Mouse (Mus musculus): Measurements from ENCODE around the gene Olfr875. TPM values are rescaled to one million over a fixed set of nuclear protein-coding genes. Genes with fewer than 3 reads are reported as not detected.
"Not testable (repeated sequence)": the region's sequence is repeated elsewhere in the genome, so short reads cannot be mapped to it uniquely, and the experiment has no call there.

Gene Olfr875
- polyA plus RNA-seq, 1 experiment from 2014 or later = not detected

- no peaks in the 10 kb centered on the region for H3K27me3 ChIP-seq (ENCODE audit: control insufficient read depth, insufficient read depth, low read length)
- peak overlapping the region; percentile 44 for H3K4me2 ChIP-seq (ENCODE audit: low read depth)
- H3K4me1 ChIP-seq (ENCODE audit: control insufficient read depth, insufficient read depth, low read length) = peaks cover 5% of the 10 kb centered on the region; the same call in 1 of the 2 replicates
- peak overlapping the region; percentile 70 for H3K9ac ChIP-seq (ENCODE audit: low read length)
- WGBS = 2% methylated on average over 7 of the region's 7 CpGs
- DNase-seq (ENCODE audit: low spot score) (peak; percentile 61), ATAC-seq (ENCODE audit: insufficient read depth, low FRiP score, low TSS enrichment) (peak; percentile 90)
- H3K9me3 ChIP-seq (ENCODE audit: control insufficient read depth, low read length) = no peaks in the 10 kb centered on the region
- peak overlapping the region; percentile 76 for H3K27ac ChIP-seq (ENCODE audit: low read depth, low read length)
- no peaks in the 10 kb centered on the region for H3K36me3 ChIP-seq (ENCODE audit: control insufficient read depth, insufficient read depth, low read length)
- H3K4me3 ChIP-seq (ENCODE audit: low read depth, low read length) = peak overlapping the region; percentile 12; the same call in 1 of the 2 replicates
Measured at GRCm38 (mm10) chr9:37782766-37783260, 11.2 kb downstream of the Olfr875 start.

- H3K4me3 ChIP-seq (ENCODE audit: low read depth, low read length); H3K9ac ChIP-seq (ENCODE audit: low read length); DNase-seq (ENCODE audit: low spot score); H3K4me2 ChIP-seq (ENCODE audit: low read depth); H3K27ac ChIP-seq (ENCODE audit: low read depth, low read length); H3K27me3 ChIP-seq (ENCODE audit: control insufficient read depth, insufficient read depth, low read length); H3K9me3 ChIP-seq (ENCODE audit: control insufficient read depth, low read length); H3K4me1 ChIP-seq (ENCODE audit: control insufficient read depth, insufficient read depth, low read length); H3K36me3 ChIP-seq (ENCODE audit: control insufficient read depth, insufficient read depth, low read length): not testable (repeated sequence)
- 78% methylated on average over 8 of the region's 15 CpGs for WGBS
- peak; percentile 55 for ATAC-seq (ENCODE audit: insufficient read depth, low FRiP score, low TSS enrichment)
Measured at GRCm38 (mm10) chr9:37783394-37784387, 12.0 kb downstream of the Olfr875 start.

GRCm38 (mm10) chr9:37786411-37786810, 14.8 kb downstream of the Olfr875 start:
- no peak overlapping the region for H3K4me3 ChIP-seq (ENCODE audit: low read depth, low read length)
- no peak overlapping the region for H3K9ac ChIP-seq (ENCODE audit: low read length)
- no peak for DNase-seq (ENCODE audit: low spot score)
- no peak for ATAC-seq (ENCODE audit: insufficient read depth, low FRiP score, low TSS enrichment)
- no peak overlapping the region for H3K4me2 ChIP-seq (ENCODE audit: low read depth)
- 83% methylated on average over 2 of the region's 2 CpGs for WGBS
- H3K4me1 ChIP-seq (ENCODE audit: control insufficient read depth, insufficient read depth, low read length) = peaks cover 5% of the 10 kb centered on the region; the same call in 1 of the 2 replicates
- no peaks in the 10 kb centered on the region for H3K36me3 ChIP-seq (ENCODE audit: control insufficient read depth, insufficient read depth, low read length)
- H3K9me3 ChIP-seq (ENCODE audit: control insufficient read depth, low read length) = no peaks in the 10 kb centered on the region
- no peaks in the 10 kb centered on the region for H3K27me3 ChIP-seq (ENCODE audit: control insufficient read depth, insufficient read depth, low read length)
- H3K27ac ChIP-seq (ENCODE audit: low read depth, low read length) = no peak overlapping the region

- Histone ChIP-seq H3K4me1 (ENCODE audit: control insufficient read depth, insufficient read depth, low read length) (no peaks in the 10 kb centered on the region), H3K9ac (ENCODE audit: low read length) (no peak overlapping the region), H3K9me3 (ENCODE audit: control insufficient read depth, low read length) (no peaks in the 10 kb centered on the region), H3K36me3 (ENCODE audit: control insufficient read depth, insufficient read depth, low read length) (no peaks in the 10 kb centered on the region), H3K27me3 (ENCODE audit: control insufficient read depth, insufficient read depth, low read length) (no peaks in the 10 kb centered on the region), H3K27ac (ENCODE audit: low read depth, low read length) (no peak overlapping the region), H3K4me3 (ENCODE audit: low read depth, low read length) (no peak overlapping the region), H3K4me2 (ENCODE audit: low read depth) (no peak overlapping the region)
- no peak for DNase-seq (ENCODE audit: low spot score)
- 85% methylated on average over 4 of the region's 4 CpGs for WGBS
- ATAC-seq (ENCODE audit: insufficient read depth, low FRiP score, low TSS enrichment) = no peak
Measured at GRCm38 (mm10) chr9:37802055-37802454, 30.4 kb downstream of the Olfr875 start.

- Histone ChIP-seq H3K9ac (ENCODE audit: low read length) (no peak within 1 kb of the TSS), H3K9me3 (ENCODE audit: control insufficient read depth, low read length) (no peaks in the 10 kb centered on the region), H3K4me1 (ENCODE audit: control insufficient read depth, insufficient read depth, low read length) (no peaks in the 10 kb centered on the region), H3K36me3 (ENCODE audit: control insufficient read depth, insufficient read depth, low read length) (no peaks in the 10 kb centered on the region), H3K27me3 (ENCODE audit: control insufficient read depth, insufficient read depth, low read length) (no peaks in the 10 kb centered on the region), H3K4me3 (ENCODE audit: low read depth, low read length) (no peak within 1 kb of the TSS), H3K4me2 (ENCODE audit: low read depth) (no peak within 1 kb of the TSS), H3K27ac (ENCODE audit: low read depth, low read length) (no peak within 1 kb of the TSS)
- DNase-seq (ENCODE audit: low spot score) = no peak
- no peak for ATAC-seq (ENCODE audit: insufficient read depth, low FRiP score, low TSS enrichment)
Measured at GRCm38 (mm10) chr9:37802731-37803130, 31.1 kb downstream of the Olfr875 start, which contains the start of gene Olfr876. Gene Olfr876 (plus strand): TSS chr9:37803031.

- Histone ChIP-seq H3K27ac (ENCODE audit: low read depth, low read length) (no peak overlapping the region), H3K9me3 (ENCODE audit: control insufficient read depth, low read length) (no peaks in the 10 kb centered on the region), H3K27me3 (ENCODE audit: control insufficient read depth, insufficient read depth, low read length) (no peaks in the 10 kb centered on the region), H3K9ac (ENCODE audit: low read length) (no peak overlapping the region), H3K4me1 (ENCODE audit: control insufficient read depth, insufficient read depth, low read length) (no peaks in the 10 kb centered on the region), H3K36me3 (ENCODE audit: control insufficient read depth, insufficient read depth, low read length) (no peaks in the 10 kb centered on the region), H3K4me2 (ENCODE audit: low read depth) (no peak overlapping the region), H3K4me3 (ENCODE audit: low read depth, low read length) (no peak overlapping the region)
- ATAC-seq (ENCODE audit: insufficient read depth, low FRiP score, low TSS enrichment) (no peak), DNase-seq (ENCODE audit: low spot score) (no peak)
Measured at GRCm38 (mm10) chr9:37807235-37807634, 35.6 kb downstream of the Olfr875 start.

- WGBS = 93% methylated on average over 3 of the region's 3 CpGs
- Histone ChIP-seq H3K27me3 (ENCODE audit: control insufficient read depth, insufficient read depth, low read length) (no peaks in the 10 kb centered on the region), H3K4me1 (ENCODE audit: control insufficient read depth, insufficient read depth, low read length) (no peaks in the 10 kb centered on the region), H3K9me3 (ENCODE audit: control insufficient read depth, low read length) (no peaks in the 10 kb centered on the region), H3K4me2 (ENCODE audit: low read depth) (no peak overlapping the region), H3K27ac (ENCODE audit: low read depth, low read length) (no peak overlapping the region), H3K9ac (ENCODE audit: low read length) (no peak overlapping the region), H3K36me3 (ENCODE audit: control insufficient read depth, insufficient read depth, low read length) (no peaks in the 10 kb centered on the region), H3K4me3 (ENCODE audit: low read depth, low read length) (no peak overlapping the region)
- DNase-seq (ENCODE audit: low spot score) (no peak), ATAC-seq (ENCODE audit: insufficient read depth, low FRiP score, low TSS enrichment) (no peak)
Measured at GRCm38 (mm10) chr9:37808456-37808855, 36.8 kb downstream of the Olfr875 start.

- no peaks in the 10 kb centered on the region for H3K4me1 ChIP-seq (ENCODE audit: control insufficient read depth, insufficient read depth, low read length)
- 86% methylated on average over 2 of the region's 2 CpGs for WGBS
- no peak for ATAC-seq (ENCODE audit: insufficient read depth, low FRiP score, low TSS enrichment)
- no peak for DNase-seq (ENCODE audit: low spot score)
- H3K9ac ChIP-seq (ENCODE audit: low read length) = no peak overlapping the region
- no peak overlapping the region for H3K4me2 ChIP-seq (ENCODE audit: low read depth)
- no peak overlapping the region for H3K4me3 ChIP-seq (ENCODE audit: low read depth, low read length)
- no peaks in the 10 kb centered on the region for H3K9me3 ChIP-seq (ENCODE audit: control insufficient read depth, low read length)
- no peaks in the 10 kb centered on the region for H3K36me3 ChIP-seq (ENCODE audit: control insufficient read depth, insufficient read depth, low read length)
- no peak overlapping the region for H3K27ac ChIP-seq (ENCODE audit: low read depth, low read length)
- H3K27me3 ChIP-seq (ENCODE audit: control insufficient read depth, insufficient read depth, low read length) = no peaks in the 10 kb centered on the region
Measured at GRCm38 (mm10) chr9:37808976-37809375, 37.3 kb downstream of the Olfr875 start.

GRCm38 (mm10) chr9:37814696-37815095, 43.0 kb downstream of the Olfr875 start:
- no peaks in the 10 kb centered on the region for H3K27me3 ChIP-seq (ENCODE audit: control insufficient read depth, insufficient read depth, low read length)
- DNase-seq (ENCODE audit: low spot score) = no peak
- H3K9ac ChIP-seq (ENCODE audit: low read length) = no peak overlapping the region
- ATAC-seq (ENCODE audit: insufficient read depth, low FRiP score, low TSS enrichment) = no peak
- H3K4me3 ChIP-seq (ENCODE audit: low read depth, low read length) = no peak overlapping the region
- H3K36me3 ChIP-seq (ENCODE audit: control insufficient read depth, insufficient read depth, low read length) = no peaks in the 10 kb centered on the region
- no peak overlapping the region for H3K27ac ChIP-seq (ENCODE audit: low read depth, low read length)
- H3K4me1 ChIP-seq (ENCODE audit: control insufficient read depth, insufficient read depth, low read length) = no peaks in the 10 kb centered on the region
- no peak overlapping the region for H3K4me2 ChIP-seq (ENCODE audit: low read depth)
- WGBS = 84% methylated on average over 3 of the region's 3 CpGs
- H3K9me3 ChIP-seq (ENCODE audit: control insufficient read depth, low read length) = no peaks in the 10 kb centered on the region

All from neural tube, embryonic 11.5 days (tissue).